Mouse (Mus musculus): ENCODE measurements around the gene Tex30.
A peak's percentile ranks its signal among the peaks of the same experiment; 100 is the strongest.

Gene Tex30

GRCm38 (mm10) chr1:44041797-44042554, 60.3 kb downstream of the Tex30 start:
- DNase-seq: peak; percentile 80 to 83
